Mouse (Mus musculus): ENCODE measurements around the gene Arfgap3. TPM values are rescaled to one million over a fixed set of nuclear protein-coding genes. Genes with fewer than 3 reads are reported as not detected.
"Not testable (repeated sequence)": the region's sequence is repeated elsewhere in the genome, so short reads cannot be mapped to it uniquely, and the experiment has no call there.

The Arfgap3 gene
- polyA plus RNA-seq, 1 experiment from 2014 or later: 37.0 TPM

- no peak overlapping the region for H3K4me2 ChIP-seq
- H3K36me3 ChIP-seq: peaks cover 13% of the 10 kb centered on the region
- H3K27me3 ChIP-seq (replicated peaks): no peaks in the 10 kb centered on the region
- ATAC-seq (ENCODE audit: low FRiP score): no peak
- 32% methylated on average over 7 of the region's 7 CpGs for WGBS
- H3K9ac ChIP-seq (replicated peaks): no peak overlapping the region
- no peak overlapping the region for H3K27ac ChIP-seq (replicated peaks)
- no peak overlapping the region for H3K4me3 ChIP-seq (replicated peaks)
- H3K9me3 ChIP-seq (replicated peaks): no peaks in the 10 kb centered on the region
- peaks cover 11% of the 10 kb centered on the region for H3K4me1 ChIP-seq
Observed at GRCm38 (mm10) chr15:83344157-83344556, 5.9 kb downstream of the Arfgap3 start.

- Histone ChIP-seq H3K4me1 (no peaks in the 10 kb centered on the region), H3K9me3 (replicated peaks) (no peaks in the 10 kb centered on the region), H3K27me3 (replicated peaks) (no peaks in the 10 kb centered on the region), H3K9ac (replicated peaks) (no peak overlapping the region), H3K4me2 (no peak overlapping the region), H3K4me3 (replicated peaks) (no peak overlapping the region), H3K36me3 (peaks cover 40% of the 10 kb centered on the region), H3K27ac (replicated peaks) (no peak overlapping the region)
- ATAC-seq (ENCODE audit: low FRiP score): no peak
- WGBS: 86% methylated on average over 6 of the region's 6 CpGs
Observed at GRCm38 (mm10) chr15:83338908-83339307, 11.1 kb downstream of the Arfgap3 start.

GRCm38 (mm10) chr15:83337903-83338870 is 11.9 kb downstream of the Arfgap3 start:
- WGBS: 82% methylated on average over 8 of the region's 8 CpGs
- H3K36me3 ChIP-seq: peaks cover 47% of the 10 kb centered on the region

GRCm38 (mm10) chr15:83332373-83332772 is 17.7 kb downstream of the Arfgap3 start:
- Histone ChIP-seq H3K4me3 (replicated peaks) (no peak overlapping the region), H3K4me2 (no peak overlapping the region), H3K9me3 (replicated peaks) (no peaks in the 10 kb centered on the region), H3K36me3 (peaks cover 80% of the 10 kb centered on the region), H3K9ac (replicated peaks) (no peak overlapping the region), H3K27me3 (replicated peaks) (no peaks in the 10 kb centered on the region), H3K27ac (replicated peaks) (no peak overlapping the region), H3K4me1 (no peaks in the 10 kb centered on the region)
- no peak for ATAC-seq (ENCODE audit: low FRiP score)
- WGBS: 70% methylated on average over 3 of the region's 3 CpGs

More at GRCm38 (mm10) chr15:83337903-83338870, 11.9 kb downstream of the Arfgap3 start:
- no peaks in the 10 kb centered on the region for H3K4me1 ChIP-seq
- no peaks in the 10 kb centered on the region for H3K27me3 ChIP-seq (replicated peaks)
- H3K4me3 ChIP-seq (replicated peaks): no peak overlapping the region
- ATAC-seq (ENCODE audit: low FRiP score): no peak
- no peak overlapping the region for H3K9ac ChIP-seq (replicated peaks)
- no peaks in the 10 kb centered on the region for H3K9me3 ChIP-seq (replicated peaks)
- no peak overlapping the region for H3K4me2 ChIP-seq
- H3K27ac ChIP-seq (replicated peaks): no peak overlapping the region

GRCm38 (mm10) chr15:83328952-83329351 is 21.1 kb downstream of the Arfgap3 start:
- no peak overlapping the region for H3K27ac ChIP-seq (replicated peaks)
- no peaks in the 10 kb centered on the region for H3K4me1 ChIP-seq
- no peak overlapping the region for H3K9ac ChIP-seq (replicated peaks)
- H3K4me2 ChIP-seq: no peak overlapping the region
- no peak overlapping the region for H3K4me3 ChIP-seq (replicated peaks)
- H3K27me3 ChIP-seq (replicated peaks): no peaks in the 10 kb centered on the region
- WGBS: 94% methylated on average over 5 of the region's 5 CpGs
- H3K9me3 ChIP-seq (replicated peaks): no peaks in the 10 kb centered on the region
- H3K36me3 ChIP-seq: peaks cover 80% of the 10 kb centered on the region
- ATAC-seq (ENCODE audit: low FRiP score): no peak

- WGBS: 96% methylated on average over 2 of the region's 2 CpGs
- no peak overlapping the region for H3K4me3 ChIP-seq (replicated peaks)
- no peaks in the 10 kb centered on the region for H3K27me3 ChIP-seq (replicated peaks)
- no peak overlapping the region for H3K27ac ChIP-seq (replicated peaks)
- peaks cover 68% of the 10 kb centered on the region for H3K36me3 ChIP-seq
- no peaks in the 10 kb centered on the region for H3K4me1 ChIP-seq
- ATAC-seq (ENCODE audit: low FRiP score): no peak
- no peak overlapping the region for H3K9ac ChIP-seq (replicated peaks)
- no peaks in the 10 kb centered on the region for H3K9me3 ChIP-seq (replicated peaks)
- no peak overlapping the region for H3K4me2 ChIP-seq
Observed at GRCm38 (mm10) chr15:83323071-83323470, 27.0 kb downstream of the Arfgap3 start.

- no peaks in the 10 kb centered on the region for H3K27me3 ChIP-seq (replicated peaks)
- H3K4me3 ChIP-seq (replicated peaks): no peak overlapping the region
- H3K9ac ChIP-seq (replicated peaks): no peak overlapping the region
- H3K27ac ChIP-seq (replicated peaks): no peak overlapping the region
- H3K36me3 ChIP-seq: peaks cover 67% of the 10 kb centered on the region
- no peaks in the 10 kb centered on the region for H3K9me3 ChIP-seq (replicated peaks)
- ATAC-seq (ENCODE audit: low FRiP score): no peak
- 72% methylated on average over 1 of the region's 1 CpGs for WGBS
- no peaks in the 10 kb centered on the region for H3K4me1 ChIP-seq
- no peak overlapping the region for H3K4me2 ChIP-seq
Observed at GRCm38 (mm10) chr15:83314914-83315313, 35.1 kb downstream of the Arfgap3 start.

- no peak overlapping the region for H3K4me2 ChIP-seq
- WGBS: 90% methylated on average over 5 of the region's 5 CpGs
- ATAC-seq (ENCODE audit: low FRiP score): no peak
- peaks cover 4% of the 10 kb centered on the region; the same call in 1 of the 2 replicates for H3K4me1 ChIP-seq
- H3K9me3 ChIP-seq (replicated peaks): no peaks in the 10 kb centered on the region
- no peaks in the 10 kb centered on the region for H3K27me3 ChIP-seq (replicated peaks)
- peaks cover 72% of the 10 kb centered on the region for H3K36me3 ChIP-seq
- no peak overlapping the region for H3K27ac ChIP-seq (replicated peaks)
- no peak overlapping the region for H3K4me3 ChIP-seq (replicated peaks)
- H3K9ac ChIP-seq (replicated peaks): no peak overlapping the region
Observed at GRCm38 (mm10) chr15:83309878-83310277, 40.2 kb downstream of the Arfgap3 start.

- H3K27ac ChIP-seq (replicated peaks); H3K9me3 ChIP-seq (replicated peaks); H3K4me1 ChIP-seq; H3K27me3 ChIP-seq (replicated peaks); H3K9ac ChIP-seq (replicated peaks); ATAC-seq (ENCODE audit: low FRiP score); H3K4me2 ChIP-seq; H3K4me3 ChIP-seq (replicated peaks): not testable (repeated sequence)
- whole genome bisulfite sequencing: 93% methylated on average over 1 of the region's 1 CpGs
- H3K36me3 ChIP-seq: peaks cover 63% of the 10 kb centered on the region
Observed at GRCm38 (mm10) chr15:83308708-83309107, 41.3 kb downstream of the Arfgap3 start.

- Histone ChIP-seq H3K4me2 (no peak overlapping the region), H3K36me3 (peaks cover 47% of the 10 kb centered on the region), H3K4me1 (peaks cover 4% of the 10 kb centered on the region; the same call in 1 of the 2 replicates), H3K27me3 (replicated peaks) (no peaks in the 10 kb centered on the region), H3K9me3 (replicated peaks) (no peaks in the 10 kb centered on the region), H3K4me3 (replicated peaks) (no peak overlapping the region), H3K27ac (replicated peaks) (no peak overlapping the region), H3K9ac (replicated peaks) (no peak overlapping the region)
- 88% methylated on average over 12 of the region's 12 CpGs for WGBS
- no peak for ATAC-seq (ENCODE audit: low FRiP score)
Observed at GRCm38 (mm10) chr15:83306181-83306580, 43.9 kb downstream of the Arfgap3 start.

- Histone ChIP-seq H3K4me1 (peaks cover 4% of the 10 kb centered on the region; the same call in 1 of the 2 replicates), H3K9me3 (replicated peaks) (no peaks in the 10 kb centered on the region), H3K9ac (replicated peaks) (no peak overlapping the region), H3K27ac (replicated peaks) (peak overlapping the region; percentile 33; the same call in 1 of the 2 replicates), H3K27me3 (replicated peaks) (no peaks in the 10 kb centered on the region), H3K4me3 (replicated peaks) (no peak overlapping the region), H3K36me3 (peaks cover 45% of the 10 kb centered on the region), H3K4me2 (no peak overlapping the region)
- no peak for ATAC-seq (ENCODE audit: low FRiP score)
- 46% methylated on average over 12 of the region's 12 CpGs for WGBS
Observed at GRCm38 (mm10) chr15:83305192-83305921, 44.7 kb downstream of the Arfgap3 start.

Measured in neural tube, embryonic 15.5 days (tissue).